Mouse (Mus musculus): ENCODE data around the gene Mrps11. TPM values are rescaled to one million over a fixed set of nuclear protein-coding genes. Genes with fewer than 3 reads are reported as not detected.

Gene Mrps11
- polyA plus RNA-seq, 1 experiment from 2014 or later: 48.0 TPM

- H3K27ac ChIP-seq: no peak overlapping the region
Observed at GRCm38 (mm10) chr7:78796624-78797023, 13.7 kb downstream of the Mrps11 start.

GRCm38 (mm10) chr7:78797843-78798455 lies 15.0 kb downstream of the Mrps11 start:
- 55% methylated on average over 8 of the region's 9 CpGs for WGBS
- no peak for ATAC-seq (replicated peaks; ENCODE audit: insufficient number of reproducible peaks, insufficient read depth, low FRiP score, low read depth)

More at GRCm38 (mm10) chr7:78796624-78797023, 13.7 kb downstream of the Mrps11 start:
- Histone ChIP-seq H3K9ac (no peak overlapping the region), H3K4me1 (replicated peaks) (peaks cover 21% of the 10 kb centered on the region), H3K4me2 (no peak overlapping the region), H3K36me3 (peaks cover 12% of the 10 kb centered on the region), H3K27me3 (peaks cover 26% of the 10 kb centered on the region), H3K9me3 (replicated peaks) (no peaks in the 10 kb centered on the region), H3K4me3 (no peak overlapping the region)
- ATAC-seq (replicated peaks; ENCODE audit: insufficient number of reproducible peaks, insufficient read depth, low FRiP score, low read depth): no peak
- WGBS: 83% methylated on average over 3 of the region's 3 CpGs

GRCm38 (mm10) chr7:78799730-78800496 lies 17.0 kb downstream of the Mrps11 start:
- 67% methylated on average over 9 of the region's 9 CpGs for WGBS
- H3K9ac ChIP-seq: no peak overlapping the region
- no peak for ATAC-seq (replicated peaks; ENCODE audit: insufficient number of reproducible peaks, insufficient read depth, low FRiP score, low read depth)
- no peak overlapping the region for H3K4me2 ChIP-seq
- no peak overlapping the region for H3K4me3 ChIP-seq
- H3K27ac ChIP-seq: no peak overlapping the region
- no peaks in the 10 kb centered on the region for H3K36me3 ChIP-seq
- peaks cover 9% of the 10 kb centered on the region for H3K4me1 ChIP-seq (replicated peaks)
- peaks cover 23% of the 10 kb centered on the region for H3K27me3 ChIP-seq
- no peaks in the 10 kb centered on the region for H3K9me3 ChIP-seq (replicated peaks)

More at GRCm38 (mm10) chr7:78797843-78798455, 15.0 kb downstream of the Mrps11 start:
- H3K36me3 ChIP-seq: peaks cover 2% of the 10 kb centered on the region
- peaks cover 21% of the 10 kb centered on the region for H3K4me1 ChIP-seq (replicated peaks)
- H3K4me2 ChIP-seq: no peak overlapping the region
- peaks cover 23% of the 10 kb centered on the region for H3K27me3 ChIP-seq
- H3K4me3 ChIP-seq: no peak overlapping the region
- H3K9me3 ChIP-seq (replicated peaks): no peaks in the 10 kb centered on the region
- no peak overlapping the region for H3K9ac ChIP-seq
- no peak overlapping the region for H3K27ac ChIP-seq

GRCm38 (mm10) chr7:78803841-78804240 lies 20.9 kb downstream of the Mrps11 start:
- Histone ChIP-seq H3K4me1 (replicated peaks) (no peaks in the 10 kb centered on the region), H3K36me3 (no peaks in the 10 kb centered on the region), H3K9ac (no peak overlapping the region), H3K4me2 (no peak overlapping the region), H3K27me3 (peaks cover 9% of the 10 kb centered on the region), H3K27ac (no peak overlapping the region), H3K4me3 (no peak overlapping the region), H3K9me3 (replicated peaks) (no peaks in the 10 kb centered on the region)
- no peak; the same call in 1 of the 2 replicates for ATAC-seq (replicated peaks; ENCODE audit: insufficient number of reproducible peaks, insufficient read depth, low FRiP score, low read depth)
- WGBS: 64% methylated on average over 3 of the region's 3 CpGs

- Histone ChIP-seq H3K4me2 (no peak overlapping the region), H3K27me3 (no peaks in the 10 kb centered on the region), H3K4me1 (replicated peaks) (no peaks in the 10 kb centered on the region), H3K9me3 (replicated peaks) (no peaks in the 10 kb centered on the region), H3K36me3 (no peaks in the 10 kb centered on the region), H3K4me3 (no peak overlapping the region), H3K9ac (no peak overlapping the region), H3K27ac (no peak overlapping the region)
- no peak for ATAC-seq (replicated peaks; ENCODE audit: insufficient number of reproducible peaks, insufficient read depth, low FRiP score, low read depth)
- WGBS: 65% methylated on average over 4 of the region's 4 CpGs
Observed at GRCm38 (mm10) chr7:78807192-78807591, 24.3 kb downstream of the Mrps11 start.

GRCm38 (mm10) chr7:78813791-78814190 lies 30.9 kb downstream of the Mrps11 start:
- 84% methylated on average over 6 of the region's 6 CpGs for WGBS
- H3K27ac ChIP-seq: no peak overlapping the region
- no peak overlapping the region for H3K4me3 ChIP-seq
- H3K9me3 ChIP-seq (replicated peaks): no peaks in the 10 kb centered on the region
- no peak overlapping the region for H3K4me2 ChIP-seq
- H3K4me1 ChIP-seq (replicated peaks): no peaks in the 10 kb centered on the region
- no peaks in the 10 kb centered on the region for H3K27me3 ChIP-seq
- ATAC-seq (replicated peaks; ENCODE audit: insufficient number of reproducible peaks, insufficient read depth, low FRiP score, low read depth): no peak
- no peak overlapping the region for H3K9ac ChIP-seq
- H3K36me3 ChIP-seq: no peaks in the 10 kb centered on the region

- H3K9me3 ChIP-seq (replicated peaks): no peaks in the 10 kb centered on the region
- no peak overlapping the region for H3K4me2 ChIP-seq
- no peak for ATAC-seq (replicated peaks; ENCODE audit: insufficient number of reproducible peaks, insufficient read depth, low FRiP score, low read depth)
Observed at GRCm38 (mm10) chr7:78814766-78815165, 31.8 kb downstream of the Mrps11 start.

GRCm38 (mm10) chr7:78818336-78818735 lies 35.4 kb downstream of the Mrps11 start:
- no peak overlapping the region for H3K4me3 ChIP-seq
- no peak overlapping the region for H3K27ac ChIP-seq
- no peaks in the 10 kb centered on the region for H3K9me3 ChIP-seq (replicated peaks)
- no peak for ATAC-seq (replicated peaks; ENCODE audit: insufficient number of reproducible peaks, insufficient read depth, low FRiP score, low read depth)
- H3K36me3 ChIP-seq: peaks cover 11% of the 10 kb centered on the region; the same call in 1 of the 2 replicates
- H3K9ac ChIP-seq: no peak overlapping the region
- 57% methylated on average over 12 of the region's 12 CpGs for WGBS
- no peak overlapping the region for H3K4me2 ChIP-seq
- no peaks in the 10 kb centered on the region for H3K4me1 ChIP-seq (replicated peaks)
- no peaks in the 10 kb centered on the region for H3K27me3 ChIP-seq

More at GRCm38 (mm10) chr7:78814766-78815165, 31.8 kb downstream of the Mrps11 start:
- H3K4me1 ChIP-seq (replicated peaks): no peaks in the 10 kb centered on the region
- H3K36me3 ChIP-seq: no peaks in the 10 kb centered on the region
- H3K27ac ChIP-seq: no peak overlapping the region
- H3K27me3 ChIP-seq: no peaks in the 10 kb centered on the region
- H3K9ac ChIP-seq: no peak overlapping the region
- no peak overlapping the region for H3K4me3 ChIP-seq

- Histone ChIP-seq H3K36me3 (peaks cover 34% of the 10 kb centered on the region), H3K27me3 (no peaks in the 10 kb centered on the region), H3K9ac (no peak overlapping the region), H3K4me2 (no peak overlapping the region), H3K9me3 (replicated peaks) (no peaks in the 10 kb centered on the region), H3K4me1 (replicated peaks) (0 out of 2 replicates have a peak, but pooled peaks cover 2% of the 10 kb centered on the region), H3K27ac (no peak overlapping the region; the same call in 1 of the 2 replicates), H3K4me3 (no peak overlapping the region)
- ATAC-seq (replicated peaks; ENCODE audit: insufficient number of reproducible peaks, insufficient read depth, low FRiP score, low read depth): no peak
- 54% methylated on average over 9 of the region's 9 CpGs for WGBS
Observed at GRCm38 (mm10) chr7:78826682-78827385, 43.9 kb downstream of the Mrps11 start.

GRCm38 (mm10) chr7:78827749-78828362 lies 44.9 kb downstream of the Mrps11 start:
- Histone ChIP-seq H3K9me3 (replicated peaks) (no peaks in the 10 kb centered on the region), H3K4me3 (no peak overlapping the region), H3K4me1 (replicated peaks) (0 out of 2 replicates have a peak, but pooled peaks cover 2% of the 10 kb centered on the region), H3K4me2 (no peak overlapping the region), H3K27ac (no peak overlapping the region), H3K9ac (no peak overlapping the region), H3K27me3 (no peaks in the 10 kb centered on the region), H3K36me3 (peaks cover 25% of the 10 kb centered on the region)
- no peak for ATAC-seq (replicated peaks; ENCODE audit: insufficient number of reproducible peaks, insufficient read depth, low FRiP score, low read depth)
- 82% methylated on average over 14 of the region's 14 CpGs for whole genome bisulfite sequencing

GRCm38 (mm10) chr7:78835656-78836055 lies 52.7 kb downstream of the Mrps11 start:
- ATAC-seq (replicated peaks; ENCODE audit: insufficient number of reproducible peaks, insufficient read depth, low FRiP score, low read depth): no peak
- no peaks in the 10 kb centered on the region for H3K27me3 ChIP-seq
- H3K36me3 ChIP-seq: peaks cover 8% of the 10 kb centered on the region
- H3K4me3 ChIP-seq: no peak overlapping the region
- 86% methylated on average over 4 of the region's 4 CpGs for WGBS
- no peak overlapping the region for H3K9ac ChIP-seq
- H3K4me1 ChIP-seq (replicated peaks): no peaks in the 10 kb centered on the region
- no peak overlapping the region for H3K4me2 ChIP-seq
- H3K27ac ChIP-seq: no peak overlapping the region
- H3K9me3 ChIP-seq (replicated peaks): no peaks in the 10 kb centered on the region
